Mouse (Mus musculus): ENCODE measurements around the gene Ddx51.

Ddx51 gene

DNA sequence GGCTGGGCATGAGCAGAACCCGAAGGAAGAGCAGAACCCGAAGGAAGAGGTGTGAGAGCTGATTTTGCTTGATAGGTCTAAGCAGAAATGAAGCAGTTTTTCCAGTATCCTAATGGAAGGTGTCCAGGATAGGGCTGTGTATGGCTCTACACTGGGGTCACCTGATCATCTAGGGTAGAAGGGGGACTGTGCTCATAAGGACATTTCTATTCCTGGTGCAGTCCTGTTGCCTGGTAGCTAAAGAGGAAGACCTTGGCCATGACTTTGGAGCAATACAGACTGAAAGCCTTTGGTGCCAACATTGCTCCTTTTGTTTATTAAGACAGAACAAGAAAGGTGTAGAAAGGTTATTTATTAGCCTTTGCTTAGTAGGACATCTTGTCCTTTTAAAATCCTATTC lies 10.8 kb downstream of the Ddx51 start:
- no peak for DNase-seq (ENCODE audit: low spot score)

DNA sequence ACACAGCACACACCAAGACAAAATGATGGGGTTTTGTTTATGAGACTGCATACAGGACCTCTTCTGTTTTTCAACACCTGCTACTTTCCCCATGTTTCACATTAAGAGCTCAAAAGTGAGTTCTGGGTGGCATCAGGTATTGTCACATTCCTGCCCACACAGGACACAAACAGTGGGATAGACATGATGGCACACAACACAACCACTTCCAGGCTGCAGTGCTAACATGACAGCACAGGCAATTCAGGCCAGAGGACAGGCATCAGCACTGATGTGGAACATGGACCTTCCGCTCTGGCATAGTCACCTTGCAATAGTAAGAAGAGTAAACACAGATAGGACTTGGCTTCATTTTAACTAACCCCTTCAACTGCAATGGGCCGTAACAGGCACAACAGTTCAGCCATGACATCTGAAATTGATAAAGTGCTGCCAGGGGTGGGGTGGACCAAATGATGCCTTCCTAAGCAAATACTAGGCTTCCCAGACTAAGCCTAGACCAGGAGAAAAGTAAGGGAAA lies 11.6 kb downstream of the Ddx51 start:
- DNase-seq (ENCODE audit: low spot score), result peak; percentile 12

DNA sequence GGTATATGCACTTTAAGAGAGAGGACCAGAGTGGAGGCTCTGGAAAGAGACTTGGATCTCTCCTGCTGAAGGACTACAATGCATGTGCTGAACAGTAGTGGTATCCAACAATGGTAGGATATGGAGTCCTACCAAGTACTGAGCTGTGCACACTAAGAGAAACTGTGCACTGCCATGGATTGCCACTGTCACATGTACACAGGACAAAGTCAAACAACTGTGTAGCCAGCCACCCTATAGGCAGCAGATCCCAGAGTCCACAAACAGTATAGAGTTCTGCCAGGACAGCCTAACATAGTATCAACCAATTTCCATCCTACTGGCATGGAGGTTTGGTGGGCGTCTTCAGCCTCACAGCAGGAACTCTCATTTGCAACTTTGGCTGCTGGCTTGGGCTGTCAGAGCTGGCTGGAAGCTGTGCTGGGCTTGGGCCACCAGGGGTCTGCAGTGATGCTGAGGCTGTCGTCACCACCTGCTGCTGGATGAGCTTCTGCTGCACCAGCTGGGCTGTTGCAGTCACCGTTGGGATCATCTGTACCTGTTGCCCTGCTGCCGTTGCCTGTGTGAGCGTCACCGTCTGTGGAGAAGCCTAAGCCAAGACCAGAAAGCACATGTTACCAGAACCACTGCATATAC lies 12.4 kb downstream of the Ddx51 start:
- DNase-seq (ENCODE audit: low spot score), result no peak

DNA sequence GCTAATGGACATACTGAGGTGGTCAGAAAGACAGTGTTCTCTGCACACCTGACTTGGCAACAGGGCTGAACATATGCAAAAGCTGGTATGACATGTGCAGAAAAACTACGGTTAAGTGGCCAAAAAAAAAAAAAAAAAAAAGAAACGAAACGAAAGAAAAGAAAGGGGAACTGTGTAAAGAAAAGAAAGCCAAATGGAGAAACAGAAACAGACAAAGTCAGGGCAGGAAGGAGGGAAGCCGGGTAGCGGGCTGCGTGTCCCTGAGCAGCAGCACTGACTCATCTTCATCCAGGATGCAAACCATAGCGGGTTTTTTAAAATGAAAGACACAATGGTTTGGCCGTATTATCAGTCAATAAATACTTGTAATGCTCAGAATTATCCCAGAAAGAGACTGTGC lies 28.8 kb downstream of the Ddx51 start:
- DNase-seq (ENCODE audit: low spot score), result no peak

DNA sequence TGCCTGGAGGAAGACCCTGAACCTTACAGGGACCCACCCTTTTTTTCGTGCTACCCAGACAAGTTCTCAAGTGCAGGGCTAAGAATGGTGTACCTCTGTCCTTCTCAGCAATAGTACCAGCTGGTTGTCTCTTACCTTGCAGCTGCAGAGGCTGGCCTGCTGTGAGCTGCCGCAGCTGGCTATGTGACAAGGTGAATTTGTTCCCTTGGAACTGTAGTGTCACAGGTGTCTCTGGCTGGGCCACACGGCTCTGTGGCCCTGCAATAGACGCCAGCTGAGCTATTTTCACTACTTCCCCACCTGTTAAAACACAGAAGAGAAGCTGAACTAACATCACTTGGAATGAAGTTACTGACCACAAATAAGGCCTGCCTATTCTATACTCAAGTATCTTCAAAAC lies 45.4 kb downstream of the Ddx51 start:
- no peak for DNase-seq (ENCODE audit: low spot score)

DNA sequence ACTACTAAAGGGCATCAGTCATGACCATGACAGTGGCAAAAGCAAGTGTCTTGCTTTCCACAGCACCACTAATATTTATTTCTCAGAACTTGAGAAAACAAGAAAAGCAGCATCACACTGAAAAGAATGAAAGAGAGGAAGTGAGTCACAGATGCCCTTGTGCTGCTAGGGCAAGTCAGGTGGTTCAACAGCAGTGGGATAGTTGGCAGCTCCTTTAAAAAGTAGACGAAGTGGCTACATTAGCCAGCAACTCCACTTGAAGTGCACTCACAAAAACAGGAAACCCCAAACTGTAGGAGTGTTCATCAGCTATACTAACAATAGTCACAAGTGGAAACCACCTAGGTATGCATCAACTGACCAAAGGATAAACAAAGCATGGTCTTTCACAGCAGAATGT lies 50.8 kb downstream of the Ddx51 start:
- DNase-seq (ENCODE audit: low spot score), result no peak

DNA sequence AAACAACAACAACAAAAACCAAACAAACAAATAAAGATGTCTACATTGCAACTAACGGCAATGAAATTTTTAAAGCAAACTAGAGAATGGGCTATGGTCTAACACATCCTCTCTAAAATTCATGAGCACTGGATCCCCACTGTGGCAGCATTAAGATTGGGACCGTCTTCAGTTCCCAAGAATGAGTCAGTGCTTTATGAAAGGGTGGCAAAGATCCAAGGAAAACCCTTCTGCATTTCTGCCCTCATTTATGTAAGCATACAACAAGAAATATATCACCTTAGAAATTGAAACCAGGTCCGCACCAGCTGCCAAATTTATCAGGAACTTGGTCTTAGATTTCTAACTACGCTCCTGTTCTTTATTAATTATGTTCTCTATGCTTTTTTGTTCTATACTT lies 56.0 kb downstream of the Ddx51 start:
- no peak for DNase-seq (ENCODE audit: low spot score)
